Mouse (Mus musculus) WW6 (cell line): Measurements from ENCODE around the gene Gramd2.
"Not testable (repeated sequence)": the region's sequence is repeated elsewhere in the genome, so short reads cannot be mapped to it uniquely, and the experiment has no call there.

ENCODE experiments used
- DNase-seq: peaks from one replicate; pipeline ENCODE4 v3.0.0-alpha.2; 2013; ENCODE audit warnings: low read depth, low spot score

The Gramd2 gene

DNA sequence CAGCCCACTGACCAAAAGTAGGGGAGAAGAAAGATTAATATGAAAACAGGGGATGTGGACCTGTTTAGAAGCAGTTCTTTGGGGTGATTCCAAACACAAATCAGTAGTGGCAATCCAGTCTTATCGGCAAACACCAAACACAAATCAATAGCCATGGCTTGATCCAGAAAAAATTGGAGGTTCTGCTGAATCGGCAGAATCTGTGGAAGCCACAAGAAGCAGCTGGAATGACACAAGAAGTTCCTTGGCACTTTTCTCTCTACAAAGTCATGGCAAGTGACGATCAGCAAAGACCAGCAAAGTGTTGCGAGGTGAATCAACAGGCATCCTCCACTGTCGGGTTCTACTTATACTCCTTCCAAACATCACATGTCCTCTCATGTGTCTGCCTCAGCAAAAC is 41.2 kb downstream of the Gramd2 start:
- DNase-seq = no peak

GRCm38 (mm10) chr9:59723096-59723657 is 43.2 kb downstream of the Gramd2 start:
- DNase-seq = peak; percentile 71

DNA sequence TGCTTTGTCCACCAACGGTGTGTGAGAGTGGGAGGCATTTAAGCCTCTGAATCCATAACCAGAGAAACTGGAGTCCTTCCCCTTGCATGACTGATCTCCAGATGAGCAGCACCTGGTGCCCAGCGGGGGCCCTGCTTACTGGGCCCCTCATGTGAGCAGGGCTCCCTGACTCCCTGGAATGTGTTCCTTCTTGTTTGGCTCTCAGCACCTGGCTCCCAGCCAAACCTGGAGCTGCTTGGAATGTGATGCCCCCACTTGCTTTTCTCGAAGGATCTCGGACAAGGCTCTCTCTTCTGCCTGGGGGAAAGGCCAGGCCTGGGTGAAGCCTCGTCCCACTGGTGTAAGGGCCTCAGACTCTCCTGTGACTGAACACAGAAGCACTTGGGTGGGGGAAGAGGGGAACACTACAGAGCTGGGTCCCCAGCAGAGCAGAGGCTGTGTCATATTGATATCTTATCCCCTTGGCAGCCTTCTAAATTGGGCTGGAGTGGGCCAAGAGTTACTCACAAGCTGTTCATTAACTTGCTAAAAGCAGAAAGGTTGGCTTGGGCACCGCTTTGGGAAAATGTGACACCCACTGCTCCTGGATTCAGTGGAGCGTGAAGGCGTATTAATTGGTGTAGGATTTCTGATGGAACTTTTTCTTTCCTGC is 44.0 kb downstream of the Gramd2 start:
- no peak for DNase-seq

GRCm38 (mm10) chr9:59725515-59725914 is 45.6 kb downstream of the Gramd2 start:
- no peak for DNase-seq

DNA sequence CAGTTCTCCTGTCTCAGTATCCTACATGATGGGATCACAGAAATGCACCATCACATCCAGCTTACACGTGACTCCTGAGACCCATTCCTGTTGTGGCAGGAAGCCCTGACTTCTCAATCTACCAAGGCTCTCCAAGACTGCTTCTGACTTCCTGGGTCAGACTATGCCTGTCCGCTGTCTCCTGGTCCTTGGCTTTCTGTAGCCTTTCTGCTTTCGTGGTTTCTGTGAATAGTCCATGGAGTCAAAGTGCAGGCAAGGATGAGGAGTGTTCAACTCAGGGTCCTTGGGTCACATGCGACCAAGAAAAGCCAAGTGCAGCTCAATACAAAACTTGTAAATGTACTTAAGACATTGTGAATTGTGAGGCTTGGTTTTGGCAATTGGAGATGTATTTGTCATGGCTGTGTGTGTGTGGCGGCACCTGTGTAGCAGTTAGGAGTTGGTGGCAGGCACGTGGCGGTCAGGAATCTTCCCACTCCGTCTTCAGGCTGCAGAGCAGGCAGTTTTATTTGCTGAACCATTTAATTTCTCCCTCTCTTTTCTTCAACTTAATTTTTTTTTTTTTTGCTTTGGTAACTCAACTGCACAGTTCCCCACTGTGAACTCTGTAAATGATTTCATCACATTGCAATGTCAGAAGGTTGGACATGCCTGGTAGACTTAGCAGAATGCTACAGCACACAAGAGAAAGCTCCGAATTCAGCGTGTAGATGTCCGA is 47.8 kb downstream of the Gramd2 start:
- no peak for DNase-seq

DNA sequence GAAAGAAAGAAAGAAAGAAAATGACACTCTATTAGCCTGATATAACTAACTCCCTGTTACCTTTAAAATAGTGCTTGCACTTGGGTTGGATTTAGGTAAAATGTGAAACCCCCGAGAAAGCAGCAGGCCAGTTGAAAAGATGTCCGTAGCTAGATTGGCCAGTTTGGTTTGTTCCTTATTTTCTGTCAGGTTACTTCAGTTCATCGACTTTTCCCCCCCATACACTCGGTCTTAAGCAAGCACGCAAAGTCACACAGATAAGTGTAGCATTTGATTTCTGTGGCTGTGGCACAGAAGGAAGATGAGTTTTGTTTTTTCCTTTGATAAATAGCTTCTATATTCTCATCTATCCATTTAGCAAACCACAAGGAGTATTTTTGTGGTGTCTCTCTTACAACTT is 51.2 kb downstream of the Gramd2 start:
- DNase-seq = no peak

DNA sequence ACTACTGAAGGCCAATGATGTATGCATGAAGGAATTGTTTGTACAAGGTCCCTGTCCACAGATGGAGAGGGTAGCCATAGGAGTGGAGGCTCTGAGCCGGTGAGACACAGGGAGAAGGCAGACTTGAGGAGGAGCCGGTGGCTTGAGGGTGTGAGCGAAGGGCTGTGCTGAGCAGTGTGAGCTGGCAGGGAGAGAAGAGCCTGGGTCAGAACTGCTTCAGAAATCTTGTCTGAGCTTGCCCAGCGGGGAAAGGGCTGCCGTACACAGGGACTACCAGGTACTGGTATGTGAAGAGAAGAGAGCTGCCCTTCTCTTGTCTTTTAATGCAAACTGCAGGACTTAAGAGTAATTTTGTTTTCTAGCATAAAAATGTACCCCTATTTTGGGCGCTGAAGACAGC is 53.1 kb downstream of the Gramd2 start:
- no peak for DNase-seq

DNA sequence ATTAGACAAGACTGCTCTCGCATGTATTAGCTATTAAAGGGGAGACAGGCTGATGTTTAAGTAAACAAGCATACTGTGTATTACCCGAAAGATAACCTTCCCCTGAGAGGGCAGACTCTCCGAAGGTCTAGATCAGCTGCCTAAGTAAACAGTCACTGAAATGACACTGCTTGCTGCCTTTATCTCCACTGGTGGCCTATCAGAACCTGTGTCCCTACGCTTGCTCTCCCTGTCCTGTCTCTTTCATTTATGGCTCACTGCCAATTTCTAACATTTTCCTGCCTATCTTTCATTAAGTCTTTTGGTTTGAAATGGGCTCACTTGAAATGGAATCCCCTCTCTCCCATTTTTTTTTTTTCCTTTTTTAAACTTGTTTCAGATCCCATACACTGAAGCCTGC is 55.5 kb downstream of the Gramd2 start:
- DNase-seq = no peak

DNA sequence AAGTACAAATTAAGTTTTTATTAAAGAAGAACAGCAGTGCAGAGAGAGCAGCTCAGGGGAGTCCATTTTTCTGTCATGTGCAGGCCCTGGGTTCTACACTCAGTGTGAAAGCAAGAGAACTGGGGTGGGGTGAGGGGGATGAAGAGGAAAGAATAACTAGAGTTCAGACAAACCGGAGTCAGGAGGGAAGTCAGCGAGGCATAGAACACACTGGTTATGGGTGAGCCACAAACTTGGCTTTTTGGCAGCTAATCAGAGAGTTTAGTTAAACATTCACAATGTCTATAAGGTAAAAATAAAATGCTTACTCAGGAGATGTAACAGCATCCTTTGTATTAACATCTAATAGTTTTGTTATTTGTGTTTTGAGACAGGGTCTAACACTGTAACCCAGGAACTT is 60.6 kb downstream of the Gramd2 start:
- DNase-seq = no peak

DNA sequence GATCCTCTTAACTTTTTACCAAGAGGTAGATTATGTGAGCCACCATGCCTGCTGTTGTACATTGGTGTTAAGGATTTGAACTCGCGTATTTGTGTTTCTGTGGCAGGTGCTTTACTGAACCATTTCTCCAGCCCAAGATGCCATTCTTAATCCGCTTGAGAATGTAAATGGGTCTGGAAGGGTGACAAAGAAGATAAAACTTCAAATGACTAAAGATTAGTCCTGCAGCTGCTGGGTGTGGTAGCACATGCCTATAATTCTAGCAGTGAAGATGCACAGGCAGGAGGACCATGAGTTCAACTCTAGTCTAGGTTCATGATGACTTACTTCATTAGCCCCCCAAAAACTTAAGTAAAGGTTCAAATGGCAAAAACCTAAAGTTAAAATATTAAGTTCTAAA is 64.0 kb downstream of the Gramd2 start:
- DNase-seq = no peak

DNA sequence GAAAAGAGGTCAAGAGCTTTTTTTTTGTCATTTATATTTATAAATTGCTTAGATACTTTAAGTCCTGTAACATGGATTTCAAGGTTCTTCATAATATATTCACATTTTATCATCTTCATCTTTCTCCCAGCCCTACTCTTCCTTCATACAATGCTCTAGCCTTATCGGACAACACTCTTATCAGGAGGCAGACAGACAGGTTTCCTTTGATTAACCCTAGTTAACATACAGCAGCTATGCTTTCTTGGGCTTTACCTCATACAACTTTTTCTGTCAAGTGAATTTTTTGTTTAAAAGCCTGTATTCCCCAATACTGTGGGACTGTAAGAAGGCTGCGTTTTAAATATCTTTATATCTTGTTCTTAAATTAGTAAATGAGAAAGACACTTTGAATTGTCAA is 68.4 kb downstream of the Gramd2 start:
- DNase-seq = no peak

GRCm38 (mm10) chr9:59748969-59749368 is 69.0 kb downstream of the Gramd2 start:
- no peak for DNase-seq

GRCm38 (mm10) chr9:59749581-59750265 is 69.8 kb downstream of the Gramd2 start:
- DNase-seq = no peak

DNA sequence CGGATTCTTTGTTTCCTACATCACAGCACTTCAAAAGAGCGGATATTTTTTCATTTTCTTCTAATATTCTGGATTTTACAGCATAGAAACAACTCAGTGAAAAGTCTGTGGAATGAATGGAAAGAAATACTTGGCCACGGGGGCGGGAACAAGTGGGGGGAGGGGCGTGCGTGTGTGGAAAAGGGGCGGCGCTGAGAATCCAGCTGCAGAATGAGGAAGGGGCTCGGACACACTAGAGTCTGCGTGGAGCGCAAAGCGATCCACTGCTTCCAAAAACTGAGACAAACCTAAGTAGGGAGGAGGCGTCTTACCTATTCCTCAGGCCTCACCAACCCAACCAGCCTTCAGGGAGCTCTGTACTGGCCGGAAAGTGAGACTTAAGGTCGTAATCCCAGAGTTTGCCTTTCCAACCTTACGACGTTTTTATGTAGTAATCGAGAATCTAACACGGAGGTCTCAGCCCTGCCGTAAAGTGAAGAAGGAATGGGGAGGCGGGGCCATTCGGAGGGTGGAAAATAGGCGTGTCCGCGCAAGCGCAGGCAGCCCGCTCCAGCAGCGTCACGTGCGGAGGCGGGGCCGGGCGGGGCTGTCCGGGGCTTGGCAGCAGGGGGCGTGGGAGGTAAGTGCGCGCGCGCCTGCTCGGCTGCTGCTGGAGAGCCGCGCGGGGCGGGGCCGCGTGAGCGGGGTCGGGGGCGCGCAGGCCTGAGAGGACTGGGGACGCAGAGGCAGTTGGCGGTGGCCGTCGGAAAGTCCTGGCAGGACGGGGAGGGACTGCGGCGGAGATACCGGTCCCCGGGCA is 70.5 kb downstream of the Gramd2 start, which contains the start of the genes Senp8 and Myo9a:
Gene Senp8 (minus strand): TSS at position 444 of the 799 bp plus-strand sequence.
Gene Myo9a (plus strand): TSS at position 630 of the 799 bp plus-strand sequence.
- DNase-seq = peak; percentile 93

GRCm38 (mm10) chr9:59751066-59751581 is 71.2 kb downstream of the Gramd2 start:
- DNase-seq = peak; percentile 45

GRCm38 (mm10) chr9:59751966-59752365 is 72.0 kb downstream of the Gramd2 start:
- DNase-seq = no peak

GRCm38 (mm10) chr9:59755199-59755598 is 75.3 kb downstream of the Gramd2 start:
- no peak for DNase-seq

DNA sequence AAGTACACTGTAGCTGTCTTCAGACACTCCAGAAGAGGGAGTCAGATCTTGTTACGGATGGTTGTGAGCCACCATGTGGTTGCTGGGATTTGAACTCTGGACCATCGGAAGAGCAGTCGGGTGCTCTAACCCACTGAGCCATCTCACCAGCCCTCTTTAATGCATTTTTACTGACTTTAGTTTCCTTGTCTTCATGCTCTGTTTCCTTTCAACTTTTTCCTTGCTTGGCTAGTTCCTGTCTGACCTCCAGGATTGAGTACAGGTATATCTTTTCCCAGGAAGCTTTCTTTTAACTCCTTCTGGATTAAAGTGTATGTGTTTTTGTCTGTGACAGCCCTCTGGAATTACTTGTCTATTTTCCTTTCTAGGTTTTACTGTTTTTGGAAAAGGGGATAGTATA is 77.1 kb downstream of the Gramd2 start:
- DNase-seq = not testable (repeated sequence)

DNA sequence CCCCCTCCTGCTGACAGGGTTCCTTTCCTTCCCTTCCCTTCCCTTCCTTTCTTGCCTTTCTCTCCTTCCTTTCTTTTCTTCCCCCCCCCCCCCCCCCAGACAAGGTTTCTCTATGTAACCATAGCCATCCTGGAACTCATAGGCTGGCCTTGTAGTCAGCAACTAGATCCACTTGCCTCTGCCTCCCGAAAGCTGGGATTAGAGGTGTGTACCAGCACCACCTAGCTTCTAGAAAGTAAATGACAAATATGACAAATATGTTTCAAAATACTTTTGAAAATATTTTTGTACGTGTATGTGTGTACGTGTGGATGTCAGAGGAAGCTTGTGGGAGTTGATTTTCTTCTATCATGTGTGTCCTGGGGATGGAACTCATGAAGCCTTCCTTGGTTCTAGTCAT is 80.6 kb downstream of the Gramd2 start:
- DNase-seq = no peak

DNA sequence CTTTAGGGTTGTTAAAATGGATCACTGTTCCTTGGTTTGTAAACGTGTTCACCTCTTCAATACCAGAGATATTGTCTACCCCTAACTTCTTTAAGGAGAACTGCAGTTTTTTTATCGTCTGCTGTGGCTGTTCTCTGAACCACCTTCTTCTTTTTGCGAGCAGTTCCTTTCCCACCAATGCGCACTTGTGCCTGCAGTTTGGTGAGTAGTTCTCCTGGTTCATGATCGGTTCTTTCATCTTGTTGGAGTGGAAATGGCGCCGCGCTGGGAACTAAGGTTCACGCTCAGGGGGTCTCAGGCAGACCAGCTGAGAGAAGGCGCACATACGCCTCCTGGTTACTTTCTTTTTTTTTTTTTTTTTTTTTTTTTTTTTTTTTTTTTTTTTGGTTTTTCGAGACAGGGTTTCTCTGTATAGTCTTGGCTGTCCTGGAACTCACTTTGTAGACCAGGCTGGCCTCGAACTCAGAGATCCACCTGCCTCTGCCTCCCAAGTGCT is 87.1 kb downstream of the Gramd2 start:
- peak; percentile 16 for DNase-seq
